Mouse (Mus musculus) left cerebral cortex, postnatal 10 days (tissue): ENCODE measurements around the gene Pwwp2a. TPM values are rescaled to one million over a fixed set of nuclear protein-coding genes. Genes with fewer than 3 reads are reported as not detected.

ENCODE experiments used
- DNase-seq, 2 experiments: peaks; one replicate each; pipeline ENCODE4 v3.0.0; 2021 to 2022; ENCODE audit warnings: low spot score in 2 of 2, mixed read lengths in 1 of 2; ENCODE audit errors: extremely low spot score in 1 of 2
- intact Hi-C: fragments of 180-260 bp; cut with DNase I; formaldehyde crosslinking; loops from one replicate; pipeline ENCODE4 v1.15.1; 2025
- total RNA-seq, 2 experiments: library from RNA; stranded (reverse); gene quantifications; 2 replicates each; pipeline ENCODE4 v1.2.3; 2021

Pwwp2a gene
- total RNA-seq, 2 experiments from 2014 or later: 59.1 to 59.3 TPM

- DNase-seq: no peak
- intact Hi-C loops: no loop called here
Measured at GRCm38 (mm10) chr11:43705751-43706150, 24.0 kb downstream of the Pwwp2a start.

- no peak for DNase-seq
- intact Hi-C loops: no loop called here
Measured at GRCm38 (mm10) chr11:43708409-43708808, 26.6 kb downstream of the Pwwp2a start.

DNA sequence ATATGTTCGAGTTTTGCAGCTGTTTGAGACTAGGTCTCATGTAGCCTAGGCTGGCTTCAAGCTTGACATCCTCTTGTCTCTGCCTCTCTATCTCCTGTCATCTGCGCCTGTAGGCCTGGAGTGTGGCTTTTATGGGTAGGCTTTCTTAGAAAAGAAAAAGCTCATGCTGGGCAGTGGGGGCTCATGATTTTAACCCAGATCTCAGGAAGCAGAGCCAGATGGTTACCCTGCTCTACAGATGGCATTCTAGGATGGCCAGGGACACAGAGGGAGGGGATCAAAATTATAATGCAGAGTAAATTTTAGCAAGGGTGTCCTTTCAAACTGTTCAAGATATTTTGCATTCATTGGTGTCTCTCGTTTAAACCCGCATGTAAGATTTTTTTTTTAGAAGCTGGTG, 30.4 kb downstream of the Pwwp2a start:
- intact Hi-C loops: no loop called here
- peak in 1 of 2 experiments; percentile 24 for DNase-seq

GRCm38 (mm10) chr11:43723411-43723810, 41.6 kb downstream of the Pwwp2a start:
- no peak for DNase-seq
- intact Hi-C loops: no loop called here

DNA sequence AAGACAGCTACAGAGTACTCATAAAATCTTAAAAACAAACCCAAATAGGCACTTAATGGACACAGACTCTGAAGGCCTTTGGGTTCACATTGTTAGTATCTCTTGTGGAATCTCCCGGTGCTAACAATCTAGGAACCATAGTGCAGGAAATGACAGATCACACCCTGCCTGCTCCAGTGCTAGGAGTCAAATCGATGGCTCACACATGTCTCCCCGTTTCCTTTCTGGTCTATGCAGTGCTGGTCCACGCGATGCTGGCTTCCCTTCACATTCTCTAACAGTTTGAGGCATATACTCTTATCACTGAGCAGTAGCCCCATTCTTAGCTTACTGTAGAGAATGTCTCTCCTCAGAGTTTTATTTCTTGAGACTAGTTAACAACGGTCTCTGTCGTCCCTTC, 46.0 kb downstream of the Pwwp2a start:
- intact Hi-C loops: loop anchor here (5.0 kb wide), 1 partner anchor 235 kb away; no protein-coding TSS in a partner anchor
- DNase-seq: no peak

DNA sequence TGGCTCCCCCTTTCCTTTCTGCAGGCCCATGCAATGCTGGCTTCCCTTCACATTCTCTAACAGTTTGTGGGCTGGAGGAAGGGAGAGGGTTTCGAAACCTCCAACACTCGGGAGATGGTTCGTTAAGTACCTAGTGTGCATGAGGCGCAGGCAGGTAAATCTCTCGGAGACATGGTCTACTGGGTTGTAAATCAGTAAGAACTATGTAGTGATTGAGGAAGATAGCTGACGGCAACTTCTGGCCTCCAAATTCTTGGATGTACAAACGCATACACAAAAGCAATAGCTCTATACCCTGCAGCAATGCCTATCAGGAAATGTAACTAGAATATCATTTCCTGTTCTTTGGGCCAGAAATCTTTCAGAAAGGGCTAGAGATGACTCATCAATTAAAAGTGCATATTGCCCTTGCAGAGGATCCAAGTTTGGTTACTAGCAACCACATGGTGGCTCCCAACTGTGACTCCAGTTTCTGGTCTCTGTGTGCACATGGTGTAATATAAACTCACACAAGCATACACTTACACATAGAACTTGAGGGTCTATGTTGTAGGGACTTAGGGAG, 47.0 kb downstream of the Pwwp2a start:
- no peak for DNase-seq

GRCm38 (mm10) chr11:43747233-43748226, 65.7 kb downstream of the Pwwp2a start, which contains the start of gene Ttc1:
TSS of gene Ttc1 (minus strand) at chr11:43748008.
- intact Hi-C loops: no loop called here

More for the DNA sequence above, 47.0 kb downstream of the Pwwp2a start:
- intact Hi-C loops: loop anchor here (5.0 kb wide), 1 partner anchor 237 kb away; no protein-coding TSS in a partner anchor

GRCm38 (mm10) chr11:43751542-43751941, 69.7 kb downstream of the Pwwp2a start:
- no peak for DNase-seq
- intact Hi-C loops: no loop called here

More at GRCm38 (mm10) chr11:43747233-43748226, 65.7 kb downstream of the Pwwp2a start, which contains the start of gene Ttc1:
- DNase-seq: peak; percentile 98

DNA sequence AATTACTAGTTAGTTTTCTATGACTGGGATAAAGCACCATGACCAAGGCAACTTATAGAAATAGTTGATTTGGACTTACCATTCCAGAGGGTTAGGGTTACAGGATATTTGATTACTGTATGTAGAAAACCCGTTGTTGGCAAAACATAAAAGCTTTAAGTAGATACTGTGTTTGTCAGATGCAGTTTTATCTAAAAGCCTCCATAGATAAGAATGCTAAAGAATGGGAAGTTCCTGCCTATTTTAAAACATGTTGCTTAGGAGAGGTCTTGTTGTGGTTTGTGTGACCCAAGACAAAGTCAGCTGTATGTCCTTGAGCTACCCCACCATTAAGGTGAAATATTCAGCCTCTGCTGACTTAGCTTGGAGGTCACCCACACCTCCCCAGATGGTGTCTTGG, 72.8 kb downstream of the Pwwp2a start:
- intact Hi-C loops: no loop called here
- no peak for DNase-seq

DNA sequence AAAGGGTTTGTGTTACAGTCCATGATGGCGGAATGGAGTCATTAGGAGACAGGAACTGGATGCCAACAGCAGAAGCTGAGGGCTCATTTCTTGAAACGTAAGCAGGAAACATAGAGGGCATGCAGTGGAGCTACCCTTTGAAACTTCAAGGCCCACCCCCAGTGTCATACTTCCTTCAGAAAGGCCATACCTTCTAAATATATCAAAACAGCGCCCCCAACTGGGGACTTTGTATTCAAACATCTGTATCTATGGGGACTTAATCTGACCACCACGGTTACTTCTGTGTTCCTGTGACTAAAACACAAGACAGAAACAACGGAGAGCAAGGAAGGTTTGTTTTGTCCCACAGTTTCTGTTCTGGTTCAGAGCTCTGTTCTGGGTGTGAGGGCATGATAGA, 73.6 kb downstream of the Pwwp2a start:
- DNase-seq: no peak
- intact Hi-C loops: no loop called here

DNA sequence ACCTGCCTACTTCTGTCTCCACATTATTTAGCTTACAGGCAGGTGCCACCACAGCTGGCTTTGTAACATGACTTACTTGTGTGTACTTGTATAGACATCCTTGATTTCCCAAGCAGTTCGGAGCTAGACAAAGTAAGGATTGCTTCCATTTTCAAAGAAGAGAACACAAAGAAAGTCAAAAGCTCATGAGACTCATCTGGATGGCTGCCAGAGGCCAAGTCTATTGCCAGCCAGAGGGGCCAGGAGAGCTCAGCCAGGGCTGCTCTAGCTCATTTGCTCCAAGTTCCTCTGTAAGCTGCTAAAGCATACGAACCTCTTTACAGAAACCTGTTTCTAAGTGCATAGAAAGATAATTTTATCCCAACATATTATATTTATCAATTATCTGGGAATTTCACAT, 76.6 kb downstream of the Pwwp2a start:
- DNase-seq: no peak
- intact Hi-C loops: no loop called here

DNA sequence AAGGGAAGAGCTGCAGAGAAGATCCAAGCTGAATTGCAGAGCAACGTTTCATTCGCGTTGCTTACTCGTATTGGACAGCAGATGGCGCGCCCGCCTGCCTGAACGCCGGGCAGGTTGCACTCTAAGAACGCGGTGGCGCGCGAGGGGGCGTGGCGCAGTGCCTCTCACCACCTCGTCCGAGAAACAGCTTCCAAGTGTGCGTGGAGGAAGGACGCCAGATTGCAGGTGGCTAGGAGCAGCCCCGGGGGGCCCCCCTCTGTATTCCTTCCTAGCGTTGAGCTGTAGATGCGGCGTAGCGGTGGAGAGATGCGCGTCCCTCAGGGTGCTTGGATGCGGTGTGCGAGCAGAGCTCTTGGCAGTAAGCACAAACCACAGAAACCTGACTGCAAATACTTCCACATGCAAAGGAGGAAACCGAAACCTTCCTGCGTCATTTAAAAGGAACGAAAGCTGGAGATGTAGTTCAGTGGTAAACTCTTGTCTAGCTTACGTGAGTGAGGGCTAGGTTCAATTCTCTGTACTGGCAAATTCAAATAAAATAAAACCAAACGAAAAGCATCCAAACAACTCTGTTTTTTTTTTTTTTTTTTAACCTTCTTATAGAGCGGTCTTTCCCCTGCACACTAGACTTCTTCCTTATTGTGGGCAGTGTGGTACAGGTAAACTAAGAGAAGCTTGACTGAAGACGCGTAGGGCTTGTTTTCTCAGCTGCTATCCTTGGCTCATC, 85.3 kb downstream of the Pwwp2a start:
- DNase-seq: peak; percentile 60 to 79
- intact Hi-C loops: loop anchor here (1.0 to 5.0 kb wide), 2 partner anchors 564 to 685 kb away; no protein-coding TSS in a partner anchor

DNA sequence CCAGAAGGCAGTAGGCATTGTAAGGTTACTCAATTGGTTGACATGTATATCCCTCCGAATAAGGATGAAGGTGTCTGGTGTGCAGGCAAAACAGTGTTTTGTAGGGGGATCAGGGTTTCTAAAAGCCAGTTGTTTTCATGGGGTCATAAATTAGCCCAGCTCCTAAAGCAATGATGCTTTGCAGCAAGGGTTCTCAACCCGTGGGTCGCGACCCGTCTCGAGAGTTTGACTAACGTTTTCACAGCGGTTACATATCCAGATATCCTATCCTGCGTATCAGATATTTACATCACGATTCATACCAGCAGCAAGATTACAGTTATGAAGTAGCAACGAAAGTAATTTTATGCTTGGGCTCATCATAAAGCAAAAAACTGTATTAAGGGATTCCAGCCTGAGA, 86.0 kb downstream of the Pwwp2a start:
- no peak for DNase-seq
- intact Hi-C loops: loop anchor here (1.0 to 5.0 kb wide), 2 partner anchors 564 to 685 kb away; no protein-coding TSS in a partner anchor

- intact Hi-C loops: no loop called here
Measured at GRCm38 (mm10) chr11:43770110-43770509, 88.3 kb downstream of the Pwwp2a start.

More at GRCm38 (mm10) chr11:43770110-43770509, 88.3 kb downstream of the Pwwp2a start:
- no peak for DNase-seq

Other genes with a start within 250 kb of the Pwwp2a start
- 10 to 100 TPM; 42.2 to 48.7 TPM for gene Slu7, start 248.3 kb upstream of the Pwwp2a start, total RNA-seq
- 1 to 10 TPM; 5.3 to 6.5 TPM for gene C1qtnf2, start 207.7 kb upstream of the Pwwp2a start, total RNA-seq
- 1 to 10 TPM; 4.4 to 5.2 TPM for gene Ccnjl, start 153.2 kb upstream of the Pwwp2a start, total RNA-seq
- 1 to 10 TPM; 1.6 TPM for gene 4933415A04Rik, start 95.0 kb upstream of the Pwwp2a start, total RNA-seq
- gene Fabp6, start 80.5 kb upstream of the Pwwp2a start, total RNA-seq: not detected
- 10 to 100 TPM; 51.5 to 53.3 TPM for gene Ttc1, start 66.0 kb downstream of the Pwwp2a start, total RNA-seq
- 10 to 100 TPM; 14.0 to 17.1 TPM for gene Adra1b, start 219.2 kb downstream of the Pwwp2a start, total RNA-seq